Mouse (Mus musculus) spleen, adult 2 months (tissue): ENCODE measurements around the gene Ajap1.

Source experiments
- CTCF ChIP-seq: fragments of 200-500 bp; IDR thresholded peaks from 2 replicates; pipeline ENCODE4 v1.5.1; 2011; ENCODE audit warnings: mild to moderate bottlenecking, inconsistent platforms; ENCODE audit not compliant: insufficient read depth, insufficient read length, insufficient replicate concordance; ENCODE audit errors: extremely low read depth
- POLR2A ChIP-seq: fragments of 200-500 bp; IDR thresholded peaks from 2 replicates; pipeline ENCODE4 v1.6.1; 2011; ENCODE audit warnings: low read depth, low read length, inconsistent platforms

DNA sequence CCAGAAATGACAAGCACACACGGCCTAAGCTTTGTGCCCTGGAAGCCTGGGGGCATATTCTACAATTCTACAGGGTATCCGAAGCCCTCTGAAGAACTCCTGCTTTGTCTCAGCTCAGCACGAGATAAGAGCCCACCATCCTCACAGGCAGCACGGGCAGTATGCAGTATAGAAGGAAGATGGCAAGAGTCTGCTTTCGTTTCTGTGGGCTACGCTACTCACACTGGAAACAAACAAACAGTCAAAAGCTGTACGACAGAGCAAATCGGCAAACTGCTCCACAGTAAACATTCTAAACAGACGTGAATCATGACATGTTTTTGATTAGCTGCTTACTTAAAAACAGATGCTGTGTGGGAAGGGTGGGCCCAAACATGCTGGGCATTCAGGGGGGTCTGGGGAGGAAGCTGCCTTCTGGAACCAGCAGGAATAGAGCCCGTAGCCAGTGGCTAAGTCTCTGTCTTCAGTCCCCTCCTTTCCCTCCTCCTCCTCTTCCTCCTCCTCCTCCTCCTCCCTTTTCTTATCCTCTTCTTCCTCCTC is 113.9 kb downstream of the Ajap1 start:
- TF ChIP-seq CTCF (no peak), POLR2A (no peak)
